Mouse (Mus musculus) telencephalon, adult 2 months (tissue): Measurements from ENCODE around the gene Acyp1.

Source experiments
- DNase-seq: peaks from one replicate; pipeline ENCODE4 v3.0.0-alpha.2; 2011; ENCODE audit warnings: low read depth, low spot score

Acyp1 gene

GRCm38 (mm10) chr12:85287809-85288485, at the start of gene Acyp1:
TSS of gene Acyp1 (minus strand) at chr12:85288438.
- no peak for DNase-seq

DNA sequence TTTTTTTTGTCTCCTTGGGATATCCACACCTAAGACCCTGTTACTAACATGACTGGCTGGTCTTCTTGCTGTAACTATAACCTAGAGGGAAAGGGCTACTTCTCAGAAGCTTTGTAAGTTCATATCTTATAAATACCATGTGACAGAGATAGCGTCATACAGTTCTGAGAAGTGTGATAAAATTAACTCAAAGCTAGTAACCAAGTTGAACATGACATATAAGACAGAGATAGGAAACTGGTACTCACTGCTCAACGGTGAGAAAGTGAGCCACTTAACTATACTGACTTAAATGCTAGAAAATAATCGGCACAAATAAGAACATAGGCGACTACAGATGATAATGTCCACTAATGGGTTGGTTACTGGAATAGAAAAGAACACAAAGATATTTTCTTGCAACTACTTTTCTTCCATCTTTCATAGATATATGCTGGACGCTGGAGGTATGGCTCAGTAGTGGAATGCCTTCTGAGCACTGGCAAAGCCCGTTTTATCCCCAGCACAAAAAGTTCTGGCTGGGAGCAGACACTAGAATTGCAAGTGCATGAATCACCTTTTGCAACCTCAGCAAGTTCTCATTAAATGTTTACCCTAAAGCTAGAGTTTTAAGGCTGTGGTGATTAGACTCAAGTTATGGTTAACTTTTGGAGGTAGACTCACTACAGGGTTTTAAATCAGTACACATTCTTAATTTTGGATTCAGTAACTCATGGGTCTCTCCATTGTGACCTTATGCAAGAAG, 49.5 kb upstream of the Acyp1 start:
- DNase-seq = no peak

GRCm38 (mm10) chr12:85330153-85330552, 41.9 kb upstream of the Acyp1 start:
- no peak for DNase-seq

DNA sequence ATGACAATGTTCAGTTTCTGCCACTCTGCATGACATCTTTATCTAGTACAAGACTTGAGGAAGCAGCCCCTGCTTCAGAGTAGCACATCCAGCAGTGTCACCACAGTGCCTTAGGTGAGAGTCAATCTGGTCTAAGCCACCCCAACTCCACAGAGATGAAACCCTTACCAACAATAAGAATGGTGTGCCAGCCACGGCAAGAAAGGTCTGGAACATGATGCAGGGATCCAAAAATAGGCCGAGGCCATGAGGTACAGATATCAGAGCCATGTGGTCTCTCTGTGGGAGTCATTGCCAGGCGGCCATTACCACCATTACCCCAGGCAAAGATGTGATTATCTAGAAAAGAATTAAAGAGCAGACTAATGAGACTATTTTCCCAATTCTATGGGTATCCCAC, 20.4 kb upstream of the Acyp1 start:
- no peak for DNase-seq

GRCm38 (mm10) chr12:85305247-85305892, 17.1 kb upstream of the Acyp1 start:
- DNase-seq = peak; percentile 79

GRCm38 (mm10) chr12:85304725-85305124, 16.5 kb upstream of the Acyp1 start:
- DNase-seq = no peak

- no peak for DNase-seq
These were observed 15.0 kb upstream of the Acyp1 start for GRCm38 (mm10) chr12:85303256-85303655.

DNA sequence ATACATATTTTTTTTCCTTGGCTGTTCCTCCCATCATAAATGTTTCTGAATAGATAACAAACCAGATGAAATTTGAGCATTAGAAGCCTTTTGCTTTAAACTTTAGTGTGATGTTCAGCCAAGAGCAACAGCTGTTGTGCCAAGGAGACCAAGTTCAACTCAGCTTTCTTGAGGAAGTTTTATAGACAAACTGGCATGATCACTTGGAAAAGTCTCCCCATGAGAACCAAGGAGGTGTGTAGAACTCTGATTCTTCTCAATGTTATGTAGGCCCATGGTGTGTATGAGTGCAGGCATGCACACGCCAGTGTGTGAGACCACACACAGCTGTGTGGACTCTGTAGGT, 10.6 kb upstream of the Acyp1 start:
- DNase-seq = no peak

DNA sequence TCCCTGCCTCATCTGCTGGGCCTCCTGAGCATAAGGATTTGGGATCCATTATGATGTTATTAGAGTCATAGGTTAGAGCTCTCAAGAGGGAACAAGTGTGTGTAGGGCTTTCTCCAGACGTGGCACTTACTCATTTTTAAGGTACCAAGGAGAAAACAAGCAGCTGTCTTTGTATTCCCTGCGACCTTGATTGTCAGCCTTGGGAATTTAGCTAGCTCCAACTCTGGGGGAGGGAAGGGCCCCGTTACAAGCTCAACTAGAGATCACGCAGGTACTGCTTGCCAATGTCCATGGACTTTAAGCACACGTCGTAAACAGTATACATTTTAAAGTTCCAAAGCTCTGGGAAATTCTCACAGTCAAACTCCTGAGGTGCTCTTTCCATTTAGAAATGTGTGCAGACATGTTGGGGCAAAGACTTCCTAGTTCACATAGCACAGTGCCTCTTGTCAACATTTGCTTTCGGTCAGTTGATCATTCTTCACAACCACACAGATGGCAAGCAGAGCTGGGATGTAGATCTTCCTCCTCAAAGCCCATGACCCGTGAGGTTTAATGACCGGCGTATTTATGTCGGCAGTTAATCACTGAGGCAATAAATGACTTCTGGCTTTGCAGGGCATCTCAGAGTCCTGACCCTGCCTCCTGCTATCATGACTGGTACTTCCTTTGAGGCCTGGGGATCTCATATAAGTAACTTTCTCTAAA, 10.0 kb upstream of the Acyp1 start:
- no peak for DNase-seq

GRCm38 (mm10) chr12:85297345-85297997, 9.2 kb upstream of the Acyp1 start:
- DNase-seq = no peak

DNA sequence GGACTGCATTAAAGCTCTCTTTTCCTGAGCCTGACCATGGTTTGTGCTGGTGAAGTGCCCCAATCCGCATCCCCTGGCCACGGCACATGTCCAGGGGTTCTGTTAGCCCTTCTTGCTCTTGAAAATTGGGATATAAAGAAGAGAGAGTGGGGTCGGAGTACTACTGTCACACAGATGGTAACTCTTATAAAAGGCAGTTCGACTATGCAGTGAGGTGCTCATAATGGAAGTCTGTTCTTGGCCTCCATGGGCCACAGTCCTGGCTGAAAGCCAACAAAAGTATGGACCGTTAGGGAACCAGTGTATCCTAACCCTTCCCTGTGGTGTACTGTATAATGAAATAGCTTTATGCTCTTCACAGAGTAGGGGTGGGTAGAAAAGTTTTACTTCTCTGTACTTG, 8.7 kb upstream of the Acyp1 start:
- DNase-seq = no peak

- no peak for DNase-seq
These were observed 7.3 kb upstream of the Acyp1 start for GRCm38 (mm10) chr12:85295506-85295905.

- no peak for DNase-seq
These were observed 4.7 kb upstream of the Acyp1 start for GRCm38 (mm10) chr12:85292906-85293305.

GRCm38 (mm10) chr12:85292288-85292687, 4.0 kb upstream of the Acyp1 start:
- DNase-seq = no peak

GRCm38 (mm10) chr12:85291541-85291940, 3.3 kb upstream of the Acyp1 start:
- DNase-seq = no peak

DNA sequence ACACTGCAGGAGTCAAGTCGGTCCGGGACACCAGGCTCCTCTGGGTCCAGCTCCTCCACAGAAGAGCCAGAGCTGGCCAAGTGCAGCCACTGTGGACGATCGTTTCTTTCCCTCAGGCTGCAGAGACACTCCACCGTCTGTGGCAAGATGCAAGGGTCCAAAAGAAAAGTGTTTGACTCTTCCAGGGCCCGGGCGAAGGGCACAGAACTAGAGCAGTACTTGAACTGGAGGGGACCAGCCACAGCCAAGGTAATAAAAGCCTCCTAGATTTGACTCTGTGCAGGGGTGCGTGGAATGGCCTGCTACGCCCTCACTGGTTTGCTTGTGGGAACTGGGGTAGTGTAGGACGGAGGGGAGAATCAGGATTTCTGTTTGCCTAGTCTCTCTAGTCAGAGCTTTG, 2.4 kb upstream of the Acyp1 start:
- no peak for DNase-seq

- no peak for DNase-seq
These were observed 1.1 kb upstream of the Acyp1 start for GRCm38 (mm10) chr12:85289157-85290000.

DNA sequence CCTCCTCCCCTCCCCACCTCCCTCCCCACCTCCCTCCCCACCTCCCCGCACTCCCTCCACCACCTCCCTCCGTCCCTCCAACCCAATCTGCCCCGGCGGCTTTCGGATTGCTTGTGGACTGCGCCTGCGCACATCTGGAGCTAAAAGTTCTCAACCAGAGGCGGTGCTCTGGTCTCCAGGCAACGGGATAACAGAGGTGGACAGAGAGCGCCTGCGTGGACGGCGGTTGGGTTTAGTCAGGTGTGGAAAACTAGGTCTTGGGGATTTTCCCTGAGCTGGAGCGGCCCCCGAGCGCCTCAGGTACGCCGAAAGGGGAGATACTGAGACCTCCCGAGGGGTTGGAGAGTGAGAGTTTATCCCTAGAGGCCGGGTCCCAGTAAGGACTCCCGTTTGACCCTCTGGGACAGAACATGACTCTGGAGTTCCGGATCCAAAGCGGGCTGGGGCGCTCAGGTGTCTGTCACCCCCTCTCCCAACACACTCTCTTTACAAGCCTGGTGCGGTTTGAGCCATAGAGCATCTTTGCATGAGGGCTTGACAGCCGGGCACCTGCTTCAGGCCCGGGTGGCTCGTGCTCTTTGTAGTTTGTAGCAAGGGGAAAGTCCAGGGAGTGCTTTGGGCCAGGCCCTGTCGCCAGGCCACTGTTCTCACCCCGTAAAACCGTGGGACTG, 383 bp upstream of the Acyp1 start, which contains the start of gene Zc2hc1c:
Zc2hc1c (plus strand) TSS at position 106 of the 671 bp plus-strand sequence.
- DNase-seq = peak; percentile 72

GRCm38 (mm10) chr12:85286941-85287340, 1.3 kb downstream of the Acyp1 start:
- no peak for DNase-seq

- no peak for DNase-seq
These were observed 3.2 kb downstream of the Acyp1 start for GRCm38 (mm10) chr12:85284996-85285395.
